Mouse (Mus musculus) liver, adult 10 weeks (tissue): ENCODE results near the gene F2rl2. TPM values are rescaled to one million over a fixed set of nuclear protein-coding genes. Genes with fewer than 3 reads are reported as not detected.

Experiments
- polyA plus RNA-seq: library from polyadenylated mRNA; stranded (reverse); fragments of 350-450 nt; fragmentation: Illumina TruSeq; extraction: RNeasy Lipid Tissue Mini Kit (QIAGEN cat#74804); gene quantifications from one replicate; pipeline ENCODE4 v1.2.3, GENCODE M21; 2014; ENCODE audit warnings: low read depth, low replicate concordance

Gene F2rl2
- polyA plus RNA-seq = not detected

GRCm38 (mm10) chr13:95696654-95697163 lies at the start of gene F2rl2:
Gene F2rl2, plus strand, starts transcription at chr13:95696853.

Other genes with a start within 250 kb of the F2rl2 start
- not detected for gene S100z, start 218.1 kb upstream of the F2rl2 start, polyA plus RNA-seq
- gene F2rl1, start 171.6 kb upstream of the F2rl2 start, polyA plus RNA-seq = not detected
- 15.7 TPM for gene F2r, start 78.4 kb upstream of the F2rl2 start, polyA plus RNA-seq
- 137 TPM for gene Iqgap2, start 195.1 kb downstream of the F2rl2 start, polyA plus RNA-seq